Mouse (Mus musculus): ENCODE measurements around the gene Rps13.

Gene Rps13

DNA sequence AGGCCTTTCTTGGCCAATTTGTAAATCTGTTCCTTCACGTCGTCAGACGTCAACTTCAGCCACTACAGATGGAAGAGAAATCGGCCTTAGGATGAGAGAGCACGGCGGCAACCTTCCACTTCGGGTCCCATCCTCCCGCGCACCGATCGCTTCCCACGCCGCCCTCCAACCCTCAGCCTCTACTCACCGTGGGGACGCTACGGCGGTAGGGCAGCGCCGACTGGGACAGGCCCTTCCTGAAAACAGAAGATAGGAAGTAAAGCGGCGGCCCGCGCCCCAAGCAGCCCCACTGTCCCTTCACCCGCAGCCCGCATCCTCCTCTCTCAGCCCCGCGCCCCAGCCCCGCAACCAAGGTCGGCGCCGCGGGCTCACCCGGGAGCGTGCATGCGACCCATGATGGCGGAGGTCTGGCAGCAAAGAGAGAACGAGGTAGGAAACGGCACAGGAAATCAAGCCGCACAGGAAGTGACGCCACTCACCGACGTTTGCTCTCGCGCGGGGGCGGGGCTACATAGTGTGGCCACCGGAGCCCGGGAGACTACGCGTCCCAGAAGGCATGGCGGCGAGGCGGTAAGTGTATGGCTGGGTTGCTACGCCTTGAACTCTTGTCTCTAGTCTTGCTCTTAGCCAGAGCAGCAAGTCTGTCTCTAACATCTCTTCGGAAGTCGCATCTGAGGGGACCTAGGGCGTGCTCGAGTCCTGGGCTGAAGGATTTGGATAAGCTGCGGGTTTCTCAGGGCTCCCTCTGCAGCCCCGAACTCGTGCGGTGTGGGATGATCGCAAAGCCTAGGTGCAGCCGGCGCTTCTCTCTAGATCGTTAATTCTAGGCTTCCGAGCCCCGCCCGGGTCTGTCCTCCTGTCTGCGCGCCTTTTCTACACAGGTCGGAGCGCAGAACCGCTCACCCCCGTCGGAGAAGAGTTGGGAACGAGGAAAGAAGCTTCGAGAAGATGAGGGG lies at the start of gene Rps13:
TSS of gene Rps13 (minus strand) at position 483 of the 956 bp plus-strand sequence.
- POLR2A ChIA-PET, result interaction anchor here in 3 of 4 experiments (0.5 to 6.1 kb wide), 52 partner anchors 8 to 294 kb away, joined by 3 to 80 read pairs (median 4); partner anchors contain the start of genes Plekha7 (in 3 of the 3), Pik3c2a (in 2 of the 3) and Nucb2 (in 1 of the 3)
- CTCF ChIA-PET, result interaction anchor here in 2 of 4 experiments (0.5 to 1.6 kb wide), 3 partner anchors 10 to 275 kb away, joined by 3 to 10 read pairs (median 8); no protein-coding TSS in a partner anchor

DNA sequence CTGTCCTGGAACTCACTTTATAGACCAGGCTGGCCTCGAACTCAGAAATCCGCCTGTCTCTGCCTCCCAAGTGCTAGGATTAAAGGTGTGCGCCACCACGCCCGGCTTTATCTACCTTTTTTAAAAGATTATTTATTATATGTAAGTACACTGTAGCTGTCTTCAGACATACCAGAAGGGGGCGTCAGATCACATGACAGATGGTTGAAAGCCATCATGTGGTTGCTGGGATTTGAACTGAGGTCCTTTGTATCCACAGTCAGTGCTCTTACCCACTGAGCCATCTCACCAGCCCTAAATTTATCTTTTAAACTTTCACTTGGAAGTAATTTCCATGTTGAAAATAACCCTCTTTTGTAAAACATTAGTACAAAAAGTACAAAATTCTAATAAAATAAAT lies 45.2 kb upstream of the Rps13 start:
- ChIA-PET POLR2A (interaction anchor here in 2 of 4 experiments (1.1 to 1.4 kb wide), 5 partner anchors 8 to 71 kb away, joined by 3 read pairs; partner anchors contain the start of gene Plekha7 (in 1 of the 2)), CTCF (interaction anchor here in 2 of 4 experiments (0.6 to 2.6 kb wide), 3 partner anchors 229 to 411 kb away, joined by 3 to 10 read pairs (median 3); no protein-coding TSS in a partner anchor)

DNA sequence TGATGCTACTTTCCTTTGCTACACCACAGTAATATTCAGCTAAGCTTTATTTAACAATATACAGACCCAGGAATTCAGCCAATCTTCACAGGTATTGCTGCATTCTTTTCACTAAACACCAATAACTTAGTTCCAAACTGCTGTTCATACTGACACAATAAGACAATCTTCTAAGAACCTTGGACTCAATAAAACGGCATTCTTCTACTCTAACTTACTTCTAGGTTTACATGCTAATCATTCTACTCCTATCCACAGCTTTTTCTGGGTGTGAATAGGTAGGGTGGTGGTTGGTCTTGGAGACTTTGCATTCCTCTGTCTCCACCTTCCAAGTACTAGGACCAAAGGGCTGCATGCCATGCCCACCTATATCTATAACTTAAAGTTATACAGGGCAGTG lies 40.3 kb upstream of the Rps13 start:
- CTCF ChIA-PET, result no interaction called here
- POLR2A ChIA-PET, result interaction anchor here in 1 of 4 experiments (0.6 kb wide), 1 partner anchor 238 kb away, joined by 3 read pairs; no protein-coding TSS in a partner anchor

DNA sequence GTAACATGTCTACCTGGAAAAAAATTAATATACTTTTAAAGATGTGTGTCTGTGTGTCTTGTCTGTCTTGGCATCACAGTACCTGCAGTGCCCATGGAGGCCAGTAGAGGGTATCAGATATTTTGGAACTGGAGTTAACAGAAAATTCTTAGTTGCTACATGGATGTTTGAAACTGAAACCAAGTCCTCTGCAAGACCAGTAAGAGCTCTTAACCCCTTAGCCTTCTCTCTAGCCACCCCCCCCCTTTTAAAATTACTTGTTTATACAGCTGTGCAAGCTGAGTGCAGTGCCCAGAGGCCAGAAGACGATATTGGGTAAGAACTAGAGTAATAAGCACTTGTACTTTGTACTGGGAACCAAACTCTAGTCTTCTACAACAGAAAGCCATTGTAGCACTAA lies 2.2 kb upstream of the Rps13 start:
- POLR2A ChIA-PET, result interaction anchor here in 1 of 4 experiments (0.5 to 1.3 kb wide), 6 partner anchors 9 to 169 kb away, joined by 3 to 4 read pairs (median 4); partner anchors contain the start of gene Nucb2
- CTCF ChIA-PET, result interaction anchor here in 2 of 4 experiments (0.5 to 1.4 kb wide), 4 partner anchors 168 to 272 kb away, joined by 3 to 8 read pairs (median 3); partner anchors contain the start of gene Nucb2 (in 1 of the 2)

DNA sequence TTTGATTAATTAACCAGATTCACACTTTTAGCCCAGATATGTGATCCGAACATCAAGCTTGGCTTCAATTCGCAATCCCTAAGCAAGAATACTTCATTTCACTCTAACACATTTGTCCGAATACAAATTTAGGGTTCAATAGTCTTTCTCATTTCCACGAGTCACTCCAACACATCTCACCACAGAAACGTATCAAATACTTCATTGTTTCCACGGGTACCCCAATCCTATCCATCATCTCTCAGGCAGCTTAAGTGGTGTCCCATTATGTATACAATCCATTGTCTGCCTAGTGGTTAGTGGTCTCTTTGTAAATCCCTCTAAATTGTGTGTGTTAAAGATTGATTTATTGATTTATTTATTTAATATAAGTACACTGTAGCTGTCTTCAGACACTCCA lies 1.1 kb upstream of the Rps13 start:
- ChIA-PET CTCF (interaction anchor here in 2 of 4 experiments (0.5 to 0.6 kb wide), 3 partner anchors 20 to 273 kb away, joined by 3 to 8 read pairs (median 8); no protein-coding TSS in a partner anchor), POLR2A (interaction anchor here in 3 of 4 experiments (0.6 to 6.1 kb wide), 20 partner anchors 8 to 295 kb away, joined by 3 to 80 read pairs (median 4); partner anchors contain the start of genes Plekha7 (in 3 of the 3) and Pik3c2a (in 1 of the 3))

DNA sequence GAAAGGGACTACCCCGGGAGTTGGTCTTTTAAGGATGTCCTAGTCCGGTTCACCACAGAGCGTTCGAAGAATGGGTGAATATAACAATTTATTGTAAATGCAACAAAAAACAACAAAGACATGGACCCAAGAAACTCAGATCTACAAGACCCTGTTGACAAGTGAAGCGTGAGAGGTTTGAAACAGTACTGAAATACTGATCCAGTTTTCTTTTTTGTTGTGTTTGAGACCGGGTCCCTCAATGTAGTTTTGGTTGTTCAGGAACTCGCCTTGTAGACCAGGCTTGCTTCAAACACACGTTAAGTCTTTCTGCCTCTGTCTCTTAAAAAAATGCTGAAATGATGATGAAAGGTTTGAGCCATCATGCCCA lies 659 bp upstream of the Rps13 start:
- CTCF ChIA-PET, result interaction anchor here in 1 of 4 experiments (0.5 kb wide), 1 partner anchor 274 kb away, joined by 10 read pairs; no protein-coding TSS in a partner anchor
- POLR2A ChIA-PET, result interaction anchor here in 3 of 4 experiments (0.6 to 6.1 kb wide), 24 partner anchors 8 to 294 kb away, joined by 3 to 80 read pairs (median 4); partner anchors contain the start of genes Plekha7 (in 3 of the 3) and Pik3c2a (in 1 of the 3)

DNA sequence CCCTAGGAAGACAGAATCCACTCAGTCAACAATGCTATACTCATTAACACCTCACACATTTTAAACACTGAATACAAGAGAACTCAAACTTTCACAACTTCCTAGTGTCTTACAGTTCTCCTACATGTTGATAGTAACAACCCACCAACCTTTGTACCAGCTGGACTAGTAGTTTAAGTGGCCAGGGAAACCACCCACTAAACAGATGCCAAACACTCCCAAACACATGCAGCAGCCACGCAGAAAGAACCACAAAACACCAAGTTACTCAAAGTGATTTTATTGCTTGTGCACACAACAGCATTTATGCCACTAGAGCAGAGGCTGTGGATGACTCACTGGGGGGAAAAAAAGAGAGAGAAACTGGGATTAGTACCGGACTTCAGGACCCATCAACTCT lies 2.7 kb downstream of the Rps13 start:
- ChIA-PET POLR2A (interaction anchor here in 3 of 4 experiments (0.7 to 6.1 kb wide), 22 partner anchors 8 to 1355 kb away, joined by 3 to 80 read pairs (median 4); partner anchors contain the start of genes Plekha7 (in 3 of the 3) and Pik3c2a (in 1 of the 3)), CTCF (interaction anchor here in 2 of 4 experiments (0.6 kb wide), 3 partner anchors 22 to 277 kb away, joined by 3 to 6 read pairs (median 3); no protein-coding TSS in a partner anchor)

DNA sequence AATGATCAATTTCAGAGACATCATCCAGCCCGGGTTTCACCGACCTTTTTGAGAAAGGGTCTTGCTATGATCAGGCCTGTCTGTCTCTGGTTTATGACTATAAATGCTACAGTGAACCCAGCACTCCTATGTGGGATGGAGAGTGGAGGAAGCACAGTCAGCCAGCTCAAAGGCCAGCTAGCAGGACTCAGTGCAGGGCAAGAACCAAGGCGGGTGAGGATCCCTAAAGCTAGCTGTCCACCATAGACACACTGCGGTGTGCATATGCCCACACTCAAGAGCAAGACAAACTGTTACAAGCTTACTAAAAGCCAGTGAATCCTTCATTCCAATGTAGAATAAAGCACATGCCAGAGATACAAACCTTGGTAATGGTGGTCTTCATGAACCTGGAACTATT lies 4.1 kb downstream of the Rps13 start:
- POLR2A ChIA-PET, result interaction anchor here in 2 of 4 experiments (1.0 to 8.0 kb wide), 6 partner anchors 12 to 68 kb away, joined by 3 to 80 read pairs (median 18); partner anchors contain the start of gene Plekha7 (in 2 of the 2)

DNA sequence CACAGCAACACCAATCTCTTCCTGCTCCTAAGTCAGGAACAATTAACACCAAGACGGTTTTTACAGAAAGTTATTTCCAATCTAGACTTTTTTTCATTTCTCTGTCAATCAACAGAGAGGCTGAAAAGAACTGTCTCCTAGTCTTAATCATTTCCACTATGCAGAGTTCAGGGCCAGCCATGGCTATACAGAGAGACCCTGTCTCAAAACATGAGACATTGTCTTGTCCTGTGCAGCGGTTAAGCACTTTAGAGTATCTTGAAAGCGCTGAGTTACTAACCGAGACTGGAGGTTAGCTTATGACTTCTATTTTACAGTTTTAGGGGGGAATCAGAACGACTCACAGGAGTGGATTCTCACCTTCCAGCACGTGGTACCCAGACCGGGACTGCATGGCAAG lies 5.2 kb downstream of the Rps13 start:
- ChIA-PET CTCF (interaction anchor here in 2 of 4 experiments (0.7 kb wide), 2 partner anchors 67 to 75 kb away, joined by 3 to 5 read pairs; no protein-coding TSS in a partner anchor), POLR2A (interaction anchor here in 3 of 4 experiments (0.6 to 8.0 kb wide), 17 partner anchors 10 to 365 kb away, joined by 3 to 66 read pairs (median 4); partner anchors contain the start of gene Plekha7 (in 2 of the 3))

More for the DNA sequence above, 4.1 kb downstream of the Rps13 start:
- CTCF ChIA-PET, result no interaction called here

DNA sequence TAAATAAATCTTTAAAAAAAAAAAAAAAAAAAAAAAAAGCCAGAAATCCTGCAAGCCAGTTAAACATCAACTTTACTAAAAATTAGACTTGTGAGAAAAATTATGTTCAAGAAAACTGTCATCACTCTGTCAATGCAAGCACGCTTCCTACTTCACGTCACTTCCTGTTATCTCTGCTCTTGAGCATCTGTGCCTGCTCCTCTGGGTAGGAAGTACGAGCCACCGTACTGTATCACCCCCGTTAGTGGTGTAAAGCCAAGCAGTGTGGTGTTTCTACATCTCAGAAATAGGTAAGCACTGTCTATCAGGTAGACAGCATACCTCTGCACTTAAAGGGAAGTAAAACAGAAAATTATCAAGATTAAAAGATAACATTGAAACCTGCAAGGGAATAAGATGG lies 6.1 kb downstream of the Rps13 start:
- POLR2A ChIA-PET, result interaction anchor here in 2 of 4 experiments (1.0 to 8.0 kb wide), 9 partner anchors 20 to 113 kb away, joined by 3 to 66 read pairs (median 4); partner anchors contain the start of gene Plekha7 (in 1 of the 2)
- CTCF ChIA-PET, result no interaction called here

DNA sequence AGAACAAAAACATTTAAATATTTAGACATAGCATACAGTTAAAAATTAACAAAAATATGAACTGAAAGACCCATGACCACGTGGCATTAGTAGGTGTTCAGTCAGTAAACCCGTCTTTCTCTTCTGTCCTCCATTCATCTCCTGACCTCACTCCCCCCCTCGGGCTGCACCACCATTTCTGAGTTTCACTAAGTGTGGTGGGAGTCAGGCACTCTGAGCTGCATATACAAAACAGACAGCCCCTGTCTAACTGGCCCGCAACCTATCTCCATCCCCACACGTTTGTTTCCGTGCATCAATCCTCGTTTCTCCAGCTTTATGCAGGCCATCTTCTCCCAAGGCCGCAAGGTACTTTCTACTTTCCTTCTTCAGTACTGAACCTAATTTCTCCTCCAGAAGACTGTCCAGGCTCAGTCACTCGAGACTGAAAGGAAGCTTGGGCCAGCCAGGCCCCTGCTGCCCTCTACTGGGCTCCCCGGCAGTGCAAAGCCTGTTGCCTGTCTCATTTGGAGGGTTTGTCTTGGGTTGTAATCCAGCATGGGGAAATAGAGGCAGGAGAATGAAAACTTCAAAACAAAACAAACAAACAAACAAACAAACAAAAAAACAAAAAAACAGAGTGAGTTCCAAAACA lies 10.5 kb downstream of the Rps13 start:
- CTCF ChIA-PET, result interaction anchor here (0.6 to 2.2 kb wide), 29 partner anchors 9 to 285 kb away, joined by 3 to 14 read pairs (median 4); partner anchors contain the start of gene Plekha7 (in 2 of the 4)
- POLR2A ChIA-PET, result interaction anchor here (0.6 to 8.0 kb wide), 22 partner anchors 8 to 1550 kb away, joined by 3 to 66 read pairs (median 3); partner anchors contain the start of genes Plekha7 (in 2 of the 4), Pik3c2a (in 1 of the 4) and Rps13 (in 1 of the 4)

DNA sequence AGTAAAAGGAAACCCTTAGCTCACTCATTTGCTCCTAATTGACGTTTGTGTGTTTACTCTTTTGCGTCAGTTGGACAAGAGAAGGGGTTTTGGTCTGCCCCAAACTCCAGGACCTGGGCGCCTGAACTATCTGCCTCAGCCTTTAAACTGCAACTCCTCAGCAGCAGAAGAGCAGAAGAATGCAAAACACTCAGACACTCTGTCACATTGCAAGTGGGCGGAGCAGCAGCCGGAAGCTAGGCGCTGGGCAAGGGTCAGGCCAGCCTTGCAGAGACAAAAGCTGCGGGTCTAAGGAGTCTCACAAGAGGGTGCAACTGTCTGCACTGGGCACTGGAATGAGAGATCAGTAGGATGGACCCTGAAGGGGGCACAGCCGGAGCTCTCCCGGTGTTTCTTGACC lies 24.5 kb downstream of the Rps13 start:
- ChIA-PET CTCF (interaction anchor here (0.6 to 3.4 kb wide), 18 partner anchors 14 to 1748 kb away, joined by 3 to 14 read pairs (median 4); no protein-coding TSS in a partner anchor), POLR2A (interaction anchor here (0.5 to 7.0 kb wide), 67 partner anchors 8 to 1569 kb away, joined by 3 to 82 read pairs (median 5); partner anchors contain the start of gene Rps13 (in 2 of the 4))

DNA sequence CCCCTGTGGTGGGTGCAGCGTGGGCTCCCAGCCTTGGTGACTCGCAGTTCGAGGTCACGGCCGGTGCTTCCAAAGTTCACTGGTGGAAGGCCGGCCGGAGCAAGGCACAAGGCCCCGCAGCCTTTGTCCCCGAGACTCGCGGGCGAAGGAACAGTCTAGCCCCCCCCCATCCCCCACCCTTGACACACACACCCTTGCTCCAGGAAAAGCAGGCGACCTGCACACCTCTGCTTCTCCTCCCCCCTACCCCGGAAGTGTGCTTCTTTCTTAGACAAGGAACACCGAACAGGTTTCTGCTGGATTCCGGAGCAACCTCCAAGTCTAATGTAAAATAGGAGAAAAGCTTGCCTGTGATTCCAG lies 25.4 kb downstream of the Rps13 start:
- POLR2A ChIA-PET, result interaction anchor here (0.5 to 7.0 kb wide), 75 partner anchors 8 to 1568 kb away, joined by 3 to 82 read pairs (median 5); partner anchors contain the start of gene Rps13 (in 2 of the 4)
- CTCF ChIA-PET, result interaction anchor here (0.5 to 3.4 kb wide), 16 partner anchors 11 to 1749 kb away, joined by 3 to 14 read pairs (median 4); no protein-coding TSS in a partner anchor

DNA sequence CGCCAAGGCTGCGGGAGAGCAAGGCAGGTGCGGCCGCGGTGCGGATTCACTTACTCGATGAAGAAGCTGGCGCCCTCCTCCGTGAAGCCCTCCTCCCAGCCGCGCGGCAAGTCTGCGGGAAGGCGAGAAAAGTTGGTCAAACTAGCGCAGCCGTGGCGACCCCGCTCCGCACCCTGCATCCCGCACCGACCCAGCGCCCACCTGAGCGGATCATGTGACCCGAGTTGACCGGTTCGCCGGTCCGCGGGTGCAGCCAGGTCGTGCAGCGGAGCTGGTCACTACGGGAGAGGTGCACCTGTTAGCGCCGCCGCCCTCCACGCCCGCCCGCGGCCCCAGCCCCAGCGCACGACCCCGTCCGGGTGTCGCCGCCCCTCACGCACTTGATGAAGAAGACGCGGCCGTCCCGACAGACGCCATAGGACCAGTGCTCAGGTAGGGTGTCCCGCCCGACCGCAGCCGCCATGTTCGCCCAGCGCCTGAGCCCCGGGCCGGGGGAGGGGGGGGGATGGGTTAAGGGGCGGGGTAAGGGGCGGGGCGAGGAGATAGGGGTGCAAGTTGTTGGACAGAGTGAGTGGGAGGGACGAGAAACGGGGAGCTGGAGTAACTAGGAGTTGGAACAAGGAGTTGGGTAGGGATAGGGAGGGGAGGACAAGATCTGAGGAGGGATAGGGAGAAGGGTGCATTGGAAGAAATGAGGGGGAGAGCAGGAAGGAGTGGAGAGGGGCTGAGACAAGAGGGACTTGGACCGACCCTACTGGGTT lies 25.9 kb downstream of the Rps13 start, which contains the start of gene Plekha7:
TSS of gene Plekha7 (minus strand) at position 506 of the 761 bp plus-strand sequence.
- POLR2A ChIA-PET, result interaction anchor here (0.5 to 7.0 kb wide), 72 partner anchors 9 to 215 kb away, joined by 3 to 82 read pairs (median 5); partner anchors contain the start of gene Rps13 (in 2 of the 4)

DNA sequence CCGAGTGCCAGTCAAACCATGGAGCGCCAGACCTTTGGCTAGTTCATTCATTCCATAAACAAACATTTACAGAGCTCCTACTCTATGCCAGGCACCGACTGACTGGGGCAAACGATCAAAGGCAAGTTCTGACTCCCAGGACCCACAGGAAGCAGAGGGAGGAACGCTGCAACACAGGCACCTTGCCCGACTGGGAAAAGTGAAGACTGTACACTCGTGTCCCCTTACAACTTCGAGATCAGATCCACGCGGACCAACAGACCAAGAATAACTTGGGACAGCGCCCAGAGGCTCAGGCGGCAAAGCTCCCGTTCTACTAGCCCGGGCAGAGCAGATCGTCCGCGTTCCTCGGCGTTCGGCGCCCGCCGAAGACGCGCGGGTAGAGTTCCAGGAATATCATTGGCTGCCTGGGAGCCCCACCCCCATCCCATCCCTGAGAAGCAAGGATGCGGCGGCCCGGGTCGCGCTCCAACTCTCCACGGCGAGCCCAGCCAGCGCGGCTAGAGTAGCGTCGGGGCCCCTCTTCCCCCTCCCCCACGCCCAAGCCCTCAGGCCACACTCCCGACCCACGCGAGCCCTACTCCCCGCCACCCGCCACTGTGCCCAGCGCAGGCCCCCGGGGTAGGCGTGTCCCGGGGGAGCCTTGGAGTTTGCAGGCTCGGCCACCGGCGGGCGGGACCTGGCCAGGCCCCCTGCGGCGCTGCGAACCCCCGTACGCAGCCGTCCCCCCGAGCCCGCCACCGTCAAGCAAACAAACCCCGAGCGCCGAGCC lies 26.7 kb downstream of the Rps13 start:
- POLR2A ChIA-PET, result interaction anchor here (0.5 to 7.0 kb wide), 50 partner anchors 10 to 1306 kb away, joined by 3 to 82 read pairs (median 4); partner anchors contain the start of genes Rps13 (in 2 of the 4) and Pik3c2a (in 1 of the 4)
- CTCF ChIA-PET, result interaction anchor here in 3 of 4 experiments (1.1 to 3.4 kb wide), 8 partner anchors 15 to 173 kb away, joined by 3 to 14 read pairs (median 4); no protein-coding TSS in a partner anchor

More for the DNA sequence above, 25.9 kb downstream of the Rps13 start, which contains the start of gene Plekha7:
- CTCF ChIA-PET, result interaction anchor here (0.5 to 3.4 kb wide), 14 partner anchors 10 to 174 kb away, joined by 3 to 14 read pairs (median 4); no protein-coding TSS in a partner anchor

All from embryonic stem cell, embryonic (primary cell).